Mouse (Mus musculus) neutrophil, adult 83 days (primary cell): ENCODE measurements around the gene Tmem219. TPM values are rescaled to one million over a fixed set of nuclear protein-coding genes. Genes with fewer than 3 reads are reported as not detected.

Experiments used
- total RNA-seq, 2 experiments: library from RNA; stranded (reverse); gene quantifications; one replicate each; pipeline ENCODE4 v1.2.4; 2023

Tmem219 gene
- total RNA-seq: 10 to 100 TPM; 42.6 to 49.2 TPM

DNA sequence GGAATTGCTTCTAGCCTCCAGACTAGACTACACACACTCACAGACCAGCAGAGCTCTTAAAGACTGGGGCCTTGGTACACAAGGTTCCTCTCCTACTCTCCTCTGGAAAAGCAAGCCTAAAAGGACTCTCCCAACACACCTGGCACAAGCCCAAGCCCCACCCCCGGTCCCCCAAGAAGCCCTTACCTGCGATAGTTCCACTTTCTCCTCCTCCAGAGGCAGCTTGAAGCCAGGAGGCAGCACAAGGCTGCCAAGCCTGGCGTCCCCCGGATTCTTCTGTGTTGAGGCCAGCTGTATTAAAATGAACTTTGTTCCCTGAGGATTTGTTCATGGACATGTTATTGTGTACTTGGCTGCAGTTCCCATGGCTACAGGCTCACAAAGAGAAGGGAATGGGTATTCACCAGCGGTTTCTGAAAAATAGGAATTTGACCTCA lies at the start of gene Tmem219:
TSS of gene Tmem219 (minus strand) at position 294 of the 437 bp plus-strand sequence.

DNA sequence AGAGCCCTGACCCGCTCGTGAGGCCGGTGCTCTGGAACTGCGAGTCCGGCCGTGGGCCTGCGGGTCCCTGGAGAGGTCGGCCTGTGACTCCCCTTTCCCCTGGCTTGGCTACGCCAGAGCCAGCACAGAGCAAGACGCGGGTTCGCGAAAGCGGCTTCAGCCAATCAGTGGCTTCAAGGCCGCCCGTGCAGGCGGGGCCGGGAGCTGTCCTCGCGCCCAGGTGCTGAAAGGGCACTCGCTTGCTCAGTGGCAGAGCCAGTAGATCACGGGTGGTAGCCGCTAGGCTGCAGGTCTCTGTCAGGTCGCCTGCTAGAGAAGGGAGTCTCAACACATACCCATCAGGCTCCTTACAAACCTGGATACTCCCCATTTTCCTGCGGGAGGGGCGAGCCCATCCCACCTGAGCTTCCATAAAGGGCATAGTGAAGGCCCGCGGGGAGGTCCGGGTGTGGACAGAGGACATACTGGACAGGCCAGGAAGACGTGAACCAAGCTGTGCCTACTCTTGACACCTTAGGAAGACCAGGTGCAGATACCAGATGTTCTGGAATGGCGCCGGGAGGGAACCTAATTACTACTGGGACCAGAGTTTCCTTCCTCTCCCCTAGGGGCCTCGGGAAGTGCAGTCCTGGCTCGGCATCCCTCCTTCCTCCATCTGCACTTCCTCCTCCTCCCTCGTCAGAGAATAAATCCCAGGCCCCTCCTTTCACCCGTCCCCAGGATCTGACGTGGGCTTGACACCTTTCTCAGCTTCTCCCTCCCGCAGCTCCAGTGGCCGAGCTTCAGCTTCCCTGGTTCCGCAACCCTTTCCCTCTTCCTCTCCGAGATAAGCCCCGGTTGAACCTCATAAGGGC lies 27.3 kb upstream of the Tmem219 start, which contains the start of gene Sez6l2:
TSS of gene Sez6l2 (plus strand) at position 771 of the 854 bp plus-strand sequence.

DNA sequence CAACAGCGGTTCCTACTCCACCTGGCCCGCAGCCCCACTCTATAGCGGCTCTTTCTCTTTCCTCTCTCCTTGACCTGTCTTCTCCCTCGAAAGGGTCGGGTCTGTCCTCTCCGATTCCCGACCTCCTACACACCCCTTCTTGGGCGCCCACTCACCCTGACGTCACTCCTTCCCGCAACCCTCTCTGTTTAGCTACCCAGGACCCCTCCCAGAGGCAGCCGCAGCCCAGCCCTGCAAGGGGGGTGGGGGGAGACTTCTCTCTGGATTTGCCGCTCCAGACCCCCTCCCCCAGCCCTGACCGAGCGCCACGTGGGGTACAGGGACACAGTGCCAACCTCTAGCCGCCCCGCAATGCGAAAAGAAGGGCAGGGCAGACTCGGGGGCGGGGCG lies 26.7 kb upstream of the Tmem219 start, which contains the start of gene Asphd1:
TSS of gene Asphd1 (minus strand) at position 180 of the 390 bp plus-strand sequence.

DNA sequence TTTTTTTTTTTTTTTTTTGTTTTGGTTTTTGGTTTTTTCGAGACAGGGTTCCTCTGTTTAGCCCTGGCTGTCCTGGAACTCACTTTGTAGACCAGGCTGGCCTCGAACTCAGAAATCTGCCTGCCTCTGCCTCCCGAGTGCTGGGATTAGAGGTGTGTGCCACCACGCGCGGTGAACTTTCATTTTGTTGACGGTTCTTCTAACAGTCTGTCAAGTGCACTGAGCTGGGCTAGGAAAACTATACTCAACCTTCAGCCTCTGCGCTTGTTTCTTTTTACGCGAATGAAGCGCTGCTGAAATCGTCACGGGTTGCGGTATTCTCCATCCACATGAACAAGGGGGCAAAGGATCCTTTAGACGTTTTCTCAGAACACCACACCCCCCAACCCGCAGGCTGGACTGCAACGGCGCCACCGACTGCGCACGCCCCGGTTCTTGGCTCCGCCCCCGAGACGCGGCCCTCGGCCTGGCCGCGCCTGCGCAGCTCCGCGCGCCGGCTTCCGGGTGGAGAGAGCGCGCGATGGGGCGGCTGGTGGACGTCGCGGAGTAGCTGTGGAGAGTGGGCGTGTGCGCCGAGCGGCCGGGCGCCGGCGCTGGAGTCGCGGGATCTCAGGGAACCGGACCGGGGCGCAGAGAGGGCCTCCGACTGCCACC lies 5.8 kb upstream of the Tmem219 start, which contains the start of gene Kctd13:
TSS of gene Kctd13 (plus strand) at position 496 of the 654 bp plus-strand sequence.

DNA sequence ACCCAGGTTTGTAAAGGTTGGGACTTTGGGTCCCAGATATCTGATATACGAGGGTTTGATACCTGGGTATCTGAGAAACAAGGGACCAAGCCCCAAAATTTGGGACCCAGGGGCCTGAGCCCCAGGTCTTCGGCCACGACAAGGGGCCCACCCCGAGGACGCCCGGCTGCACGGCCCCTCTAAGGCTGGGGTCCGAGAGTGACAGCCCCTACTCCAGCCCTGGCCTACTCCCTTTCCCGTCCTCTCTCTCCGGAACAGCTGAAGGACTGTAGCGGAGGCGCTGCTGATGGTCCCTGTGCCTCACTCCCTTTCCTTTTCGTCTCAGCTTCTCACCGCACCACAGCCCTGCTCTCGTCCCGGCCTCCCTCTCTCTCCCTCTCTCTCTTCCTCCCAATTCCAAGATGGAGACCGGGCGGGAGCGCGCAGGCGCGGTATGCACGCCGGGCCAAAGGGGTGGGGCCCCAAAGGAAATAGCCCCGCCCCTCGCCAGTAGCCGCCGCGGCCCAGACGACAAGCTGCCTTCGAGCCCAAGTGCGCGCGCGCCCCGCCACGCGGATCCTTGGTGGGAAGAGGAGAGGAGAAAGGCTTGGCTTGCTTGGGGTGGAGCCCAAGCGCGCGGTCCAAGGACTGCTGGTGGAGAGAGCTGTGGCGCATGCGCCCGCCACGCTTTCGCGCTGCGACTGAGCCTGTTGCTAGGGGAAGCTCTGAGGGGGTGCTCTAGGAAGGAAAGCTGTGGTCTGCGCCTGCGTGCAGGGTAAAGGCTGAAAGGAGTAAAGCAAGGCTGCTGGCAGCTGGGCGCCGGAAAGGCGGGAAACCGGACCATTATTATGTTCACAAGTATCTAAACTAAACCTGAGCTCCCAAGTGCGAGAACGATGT lies 38.2 kb downstream of the Tmem219 start, which contains the start of gene Taok2:
TSS of gene Taok2 (minus strand) at position 418 of the 879 bp plus-strand sequence.

DNA sequence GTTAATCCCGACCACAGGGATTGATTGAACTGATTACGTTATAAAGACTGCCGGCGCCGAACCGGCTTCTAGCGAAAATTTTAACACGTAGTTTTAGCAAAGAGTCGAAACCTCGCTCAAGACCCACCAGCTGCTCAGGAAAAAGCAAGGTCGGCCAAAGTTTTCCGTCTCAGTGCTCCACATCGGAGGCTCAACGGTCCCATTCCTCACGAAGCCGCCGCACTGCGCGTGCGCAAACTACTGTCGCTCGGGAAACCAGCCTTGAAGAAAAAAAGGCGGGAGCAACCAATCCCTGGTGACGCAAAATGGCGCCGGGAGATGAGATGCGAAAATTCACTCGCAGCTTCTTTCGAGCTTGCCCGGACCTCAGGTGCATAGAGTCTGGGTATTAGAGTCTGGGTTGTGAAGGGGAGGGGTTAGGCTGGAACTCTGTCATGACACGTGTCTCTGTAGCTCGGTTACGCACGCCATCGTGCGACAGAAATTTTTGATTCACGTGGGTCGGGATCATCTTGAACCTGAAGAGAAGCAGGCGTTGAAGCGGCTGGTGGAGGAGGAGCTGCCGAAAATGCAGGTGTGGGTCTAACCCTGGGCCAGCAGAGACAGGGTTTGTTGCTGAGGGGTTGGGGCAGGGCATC lies 60.5 kb downstream of the Tmem219 start, which contains the start of gene Ino80e:
TSS of gene Ino80e (minus strand) at position 231 of the 638 bp plus-strand sequence.

DNA sequence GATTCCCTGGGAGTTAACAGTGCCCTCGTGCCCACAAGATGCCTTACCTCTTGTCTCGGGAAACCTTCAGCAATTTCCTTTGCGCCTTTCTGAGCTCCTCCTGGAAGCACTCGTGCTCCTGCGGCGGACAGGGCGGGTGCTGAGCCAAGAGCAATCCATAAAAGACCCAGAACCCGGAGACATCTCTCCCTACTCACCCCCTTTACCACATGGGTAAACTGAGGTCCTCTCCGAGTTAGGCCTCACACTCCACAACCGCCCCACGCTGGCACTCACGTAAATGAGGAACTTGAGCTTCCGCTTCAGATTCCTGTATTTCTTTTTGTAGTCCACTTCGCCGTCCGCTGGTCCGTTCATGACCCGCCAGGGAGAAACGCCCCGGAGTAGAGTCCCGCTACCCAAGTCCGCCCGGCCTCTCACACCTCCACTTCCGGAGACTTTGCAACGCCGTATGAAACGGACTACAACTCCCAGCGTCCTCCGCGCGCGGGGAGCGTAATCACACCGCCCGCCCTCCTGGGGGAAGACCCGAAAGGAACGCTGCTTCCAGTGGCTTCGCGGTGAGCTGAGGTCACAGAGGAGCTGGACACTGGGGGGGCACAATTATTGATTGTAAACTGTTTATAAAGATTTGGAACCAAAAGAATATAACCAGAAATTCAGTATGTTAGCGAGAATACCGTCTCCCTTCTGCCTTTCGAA lies 61.1 kb downstream of the Tmem219 start, which contains the start of gene Hirip3:
TSS of gene Hirip3 (plus strand) at position 544 of the 702 bp plus-strand sequence.

DNA sequence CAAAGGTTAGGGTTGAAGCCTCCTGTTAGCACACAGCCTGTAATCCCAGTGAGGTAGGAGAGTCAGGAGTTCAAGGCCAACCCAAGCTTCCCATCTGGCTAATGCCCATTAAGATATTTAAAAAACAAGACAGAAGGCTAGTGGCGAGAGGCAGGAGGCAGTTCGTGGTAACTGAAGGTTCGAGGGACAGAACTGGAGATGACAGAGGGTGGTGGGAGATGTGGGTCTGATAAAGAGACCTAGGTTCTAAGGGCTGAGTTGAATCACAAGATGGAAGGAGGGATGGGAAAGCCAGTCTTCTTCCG lies 75.6 kb downstream of the Tmem219 start, which contains the start of gene Doc2a:
TSS of gene Doc2a (plus strand) at position 301 of the 305 bp plus-strand sequence.

Other genes starting within 250 kb of the Tmem219 start
- under 1 TPM; 0.60 to 0.61 TPM for gene Sult1a1, start 246.5 kb downstream of the Tmem219 start, total RNA-seq
- gene Bola2, start 227.5 kb downstream of the Tmem219 start, total RNA-seq: 10 to 100 TPM; 58.9 to 61.6 TPM
- gene Slx1b, start 227.1 kb downstream of the Tmem219 start, total RNA-seq: 10 to 100 TPM in 1 of 2 experiments, 1 to 10 TPM in 1; 9.9 to 11.5 TPM
- 1,000 to 10,000 TPM; 1,654 to 1,761 TPM for gene Coro1a, start 215.1 kb downstream of the Tmem219 start, total RNA-seq
- 100 to 1,000 TPM; 246 to 252 TPM for gene Mapk3, start 163.3 kb downstream of the Tmem219 start, total RNA-seq
- gene Gdpd3, start 156.6 kb downstream of the Tmem219 start, total RNA-seq: 10 to 100 TPM; 23.4 to 27.0 TPM
- 100 to 1,000 TPM; 233 to 240 TPM for gene Ypel3, start 146.0 kb downstream of the Tmem219 start, total RNA-seq
- gene Tbx6, start 141.4 kb downstream of the Tmem219 start, total RNA-seq: 1 to 10 TPM; 7.1 to 8.5 TPM
- gene Ppp4c, start 130.4 kb downstream of the Tmem219 start, total RNA-seq: 100 to 1,000 TPM; 213 to 217 TPM
- not detected for gene Fam57b, start 125.2 kb downstream of the Tmem219 start, total RNA-seq
- gene 4930451I11Rik, start 91.3 kb downstream of the Tmem219 start, total RNA-seq: not detected
- gene Doc2a, start 75.5 kb downstream of the Tmem219 start, total RNA-seq: not detected
- 10 to 100 TPM; 39.3 to 52.5 TPM for gene Hirip3, start 60.9 kb downstream of the Tmem219 start, total RNA-seq
- 10 to 100 TPM; 39.7 to 40.9 TPM for gene Ino80e, start 60.5 kb downstream of the Tmem219 start, total RNA-seq
- 10 to 100 TPM; 72.6 to 75.0 TPM for gene Taok2, start 38.2 kb downstream of the Tmem219 start, total RNA-seq
- gene Kctd13, start 6.0 kb upstream of the Tmem219 start, total RNA-seq: 10 to 100 TPM; 15.5 to 18.1 TPM
- gene Asphd1, start 26.7 kb upstream of the Tmem219 start, total RNA-seq: not detected
- 1 to 10 TPM in 1 of 2 experiments, under 1 TPM in 1; 0.96 to 2.1 TPM for gene Sez6l2, start 27.6 kb upstream of the Tmem219 start, total RNA-seq
- gene Cdipt, start 53.0 kb upstream of the Tmem219 start, total RNA-seq: 10 to 100 TPM; 65.6 to 77.0 TPM
- 1 to 10 TPM; 1.3 to 2.5 TPM for gene Cdiptos, start 53.2 kb upstream of the Tmem219 start, total RNA-seq
- 10 to 100 TPM; 41.8 to 47.1 TPM for gene Mvp, start 91.7 kb upstream of the Tmem219 start, total RNA-seq
- 1 to 10 TPM in 1 of 2 experiments, not detected in 1; 8.7 TPM for gene Pagr1b, start 93.6 kb upstream of the Tmem219 start, total RNA-seq
- gene Pagr1a, start 94.4 kb upstream of the Tmem219 start, total RNA-seq: 10 to 100 TPM in 1 of 2 experiments, not detected in 1; 11.2 TPM
- 10 to 100 TPM; 23.6 to 31.0 TPM for gene Gm42742, start 98.2 kb upstream of the Tmem219 start, total RNA-seq
- gene Prrt2, start 98.3 kb upstream of the Tmem219 start, total RNA-seq: under 1 TPM in 1 of 2 experiments, not detected in 1; 0.61 TPM
- 100 to 1,000 TPM; 177 to 194 TPM for gene Maz, start 104.1 kb upstream of the Tmem219 start, total RNA-seq
- 10 to 100 TPM; 78.1 to 84.3 TPM for gene Kif22, start 119.6 kb upstream of the Tmem219 start, total RNA-seq
- 1 to 10 TPM; 1.1 to 1.9 TPM for gene Zg16, start 164.4 kb upstream of the Tmem219 start, total RNA-seq
- gene AI467606, start 168.4 kb upstream of the Tmem219 start, total RNA-seq: 100 to 1,000 TPM; 125 to 140 TPM
- gene Qprt, start 199.3 kb upstream of the Tmem219 start, total RNA-seq: 1 to 10 TPM; 5.4 to 7.0 TPM
- gene Spn, start 214.9 kb upstream of the Tmem219 start, total RNA-seq: 100 to 1,000 TPM; 133 to 135 TPM